Mouse (Mus musculus) adrenal gland, adult 8-10 months (tissue): ENCODE measurements around the gene Specc1. TPM values are rescaled to one million over a fixed set of nuclear protein-coding genes. Genes with fewer than 3 reads are reported as not detected.

Source experiments
- DNase-seq: peaks from one replicate; pipeline ENCODE4 v3.0.0; 2022
- total RNA-seq, 4 experiments: library from RNA; stranded (reverse); gene quantifications; 2 replicates each; pipeline ENCODE4 v1.2.4; 2022

Specc1 gene
- total RNA-seq, 4 experiments from 2014 or later: 5.7 to 8.3 (median 7.3) TPM

- peak; percentile 27 for DNase-seq
Observed at GRCm38 (mm10) chr11:62248401-62249244, 292.1 kb downstream of the Specc1 start, which contains the start of gene Adora2b. Gene Adora2b (plus strand): TSS chr11:62248984.

- no peak for DNase-seq
Observed at GRCm38 (mm10) chr11:62249266-62250037, 292.9 kb downstream of the Specc1 start.

GRCm38 (mm10) chr11:62251047-62251446, 294.5 kb downstream of the Specc1 start:
- DNase-seq: no peak

- no peak for DNase-seq
Observed at GRCm38 (mm10) chr11:62253380-62253779, 296.8 kb downstream of the Specc1 start.

- no peak for DNase-seq
Observed at GRCm38 (mm10) chr11:62259214-62259613, 302.7 kb downstream of the Specc1 start.

- no peak for DNase-seq
Observed at GRCm38 (mm10) chr11:62263599-62263998, 307.0 kb downstream of the Specc1 start.

- DNase-seq: no peak
Observed at GRCm38 (mm10) chr11:62264018-62264417, 307.5 kb downstream of the Specc1 start.

GRCm38 (mm10) chr11:62265642-62266041, 309.1 kb downstream of the Specc1 start:
- no peak for DNase-seq

- DNase-seq: no peak
Observed at GRCm38 (mm10) chr11:62266466-62267214, 310.1 kb downstream of the Specc1 start.

GRCm38 (mm10) chr11:62268381-62268780, 311.8 kb downstream of the Specc1 start:
- no peak for DNase-seq

GRCm38 (mm10) chr11:62269097-62269496, 312.5 kb downstream of the Specc1 start:
- DNase-seq: no peak

- no peak for DNase-seq
Observed at GRCm38 (mm10) chr11:62270851-62271250, 314.3 kb downstream of the Specc1 start.

Other genes with a start within 250 kb of the Specc1 start
- under 1 TPM in 3 of 4 experiments, not detected in 1; 0.14 to 0.30 (median 0.25) TPM for gene Slc5a10, start 235.9 kb upstream of the Specc1 start, total RNA-seq
- 10 to 100 TPM; 30.4 to 39.7 (median 36.2) TPM for gene Prpsap2, start 194.7 kb upstream of the Specc1 start, total RNA-seq
- 10 to 100 TPM; 32.9 to 41.0 (median 38.6) TPM for gene Ulk2, start 101.7 kb upstream of the Specc1 start, total RNA-seq
- 10 to 100 TPM; 28.9 to 36.8 (median 33.7) TPM for gene Akap10, start 26.5 kb upstream of the Specc1 start, total RNA-seq